Mouse (Mus musculus): ENCODE data around the gene Tatdn2. TPM values are rescaled to one million over a fixed set of nuclear protein-coding genes. Genes with fewer than 3 reads are reported as not detected.
"Not testable (repeated sequence)": the region's sequence is repeated elsewhere in the genome, so short reads cannot be mapped to it uniquely, and the experiment has no call there.

Tatdn2 gene
- total RNA-seq, 2 experiments from 2014 or later: 70.4 to 71.4 TPM

- no peak for DNase-seq (ENCODE audit: low spot score in 2 of 2)
- intact Hi-C loops (cut with DNase I): no loop called here
Observed at GRCm38 (mm10) chr6:113695766-113696355, 989 bp upstream of the Tatdn2 start.

GRCm38 (mm10) chr6:113697222-113698205 is 664 bp downstream of the Tatdn2 start:
- intact Hi-C loops (cut with DNase I): no loop called here

GRCm38 (mm10) chr6:113712718-113713117 is 15.9 kb downstream of the Tatdn2 start:
- DNase-seq (ENCODE audit: low spot score in 2 of 2): no peak
- intact Hi-C loops (cut with DNase I): loop anchor here (10.0 kb wide), 1 partner anchor 198 kb away; no protein-coding TSS in a partner anchor

More at GRCm38 (mm10) chr6:113697222-113698205, 664 bp downstream of the Tatdn2 start:
- peak in 1 of 2 experiments; percentile 18 for DNase-seq (ENCODE audit: low spot score in 2 of 2)

GRCm38 (mm10) chr6:113713389-113713788 is 16.5 kb downstream of the Tatdn2 start:
- intact Hi-C loops (cut with DNase I): loop anchor here (10.0 kb wide), 1 partner anchor 199 kb away; no protein-coding TSS in a partner anchor
- not testable (repeated sequence) for DNase-seq (ENCODE audit: low spot score in 2 of 2)

- no peak for DNase-seq (ENCODE audit: low spot score in 2 of 2)
- intact Hi-C loops (cut with DNase I): loop anchor here (10.0 kb wide), 1 partner anchor 199 kb away; no protein-coding TSS in a partner anchor
Observed at GRCm38 (mm10) chr6:113714276-113714675, 17.4 kb downstream of the Tatdn2 start.

GRCm38 (mm10) chr6:113714797-113715196 is 17.9 kb downstream of the Tatdn2 start:
- intact Hi-C loops (cut with DNase I): loop anchor here (10.0 kb wide), 1 partner anchor 200 kb away; no protein-coding TSS in a partner anchor
- no peak for DNase-seq (ENCODE audit: low spot score in 2 of 2)

- intact Hi-C loops (cut with DNase I): loop anchor here (10.0 kb wide), 1 partner anchor 203 kb away; no protein-coding TSS in a partner anchor
Observed at GRCm38 (mm10) chr6:113717541-113717940, 20.7 kb downstream of the Tatdn2 start.

GRCm38 (mm10) chr6:113719878-113720277 is 23.0 kb downstream of the Tatdn2 start, which contains the start of gene Ghrl:
Gene Ghrl, minus strand, starts transcription at chr6:113719880.
- intact Hi-C loops (cut with DNase I): loop anchor here (10.0 kb wide), 1 partner anchor 205 kb away; no protein-coding TSS in a partner anchor
- no peak for DNase-seq (ENCODE audit: low spot score in 2 of 2)

More at GRCm38 (mm10) chr6:113717541-113717940, 20.7 kb downstream of the Tatdn2 start:
- DNase-seq (ENCODE audit: low spot score in 2 of 2): no peak

GRCm38 (mm10) chr6:113721061-113721460 is 24.2 kb downstream of the Tatdn2 start:
- intact Hi-C loops (cut with DNase I): no loop called here
- DNase-seq (ENCODE audit: low spot score in 2 of 2): no peak

GRCm38 (mm10) chr6:113728181-113728580 is 31.3 kb downstream of the Tatdn2 start:
- intact Hi-C loops (cut with DNase I): no loop called here
- DNase-seq (ENCODE audit: low spot score in 2 of 2): no peak

GRCm38 (mm10) chr6:113731296-113731695 is 34.4 kb downstream of the Tatdn2 start:
- DNase-seq (ENCODE audit: low spot score in 2 of 2): no peak

GRCm38 (mm10) chr6:113737318-113738046 is 40.6 kb downstream of the Tatdn2 start:
- DNase-seq (ENCODE audit: low spot score in 2 of 2): no peak

More at GRCm38 (mm10) chr6:113731296-113731695, 34.4 kb downstream of the Tatdn2 start:
- intact Hi-C loops (cut with DNase I): no loop called here

GRCm38 (mm10) chr6:113740236-113741217 is 43.7 kb downstream of the Tatdn2 start, which contains the start of gene Sec13:
Gene Sec13, minus strand, starts transcription at chr6:113740743.
- peak; percentile 91 to 92 for DNase-seq (ENCODE audit: low spot score in 2 of 2)
- intact Hi-C loops (cut with DNase I): no loop called here

More at GRCm38 (mm10) chr6:113737318-113738046, 40.6 kb downstream of the Tatdn2 start:
- intact Hi-C loops (cut with DNase I): no loop called here

- peak; percentile 31 to 49 for DNase-seq (ENCODE audit: low spot score in 2 of 2)
- intact Hi-C loops (cut with DNase I): no loop called here
Observed at GRCm38 (mm10) chr6:113741425-113741824, 44.6 kb downstream of the Tatdn2 start.

- intact Hi-C loops (cut with DNase I): no loop called here
- peak in 1 of 2 experiments; percentile 81 for DNase-seq (ENCODE audit: low spot score in 2 of 2)
Observed at GRCm38 (mm10) chr6:113742321-113742720, 45.5 kb downstream of the Tatdn2 start.

GRCm38 (mm10) chr6:113743111-113743510 is 46.3 kb downstream of the Tatdn2 start:
- peak in 1 of 2 experiments; percentile 24 for DNase-seq (ENCODE audit: low spot score in 2 of 2)
- intact Hi-C loops (cut with DNase I): no loop called here

GRCm38 (mm10) chr6:113745117-113745516 is 48.3 kb downstream of the Tatdn2 start:
- peak in 1 of 2 experiments; percentile 18 for DNase-seq (ENCODE audit: low spot score in 2 of 2)
- intact Hi-C loops (cut with DNase I): no loop called here

GRCm38 (mm10) chr6:113747284-113747683 is 50.4 kb downstream of the Tatdn2 start:
- intact Hi-C loops (cut with DNase I): no loop called here
- DNase-seq (ENCODE audit: low spot score in 2 of 2): peak; percentile 50 to 63
